Mouse (Mus musculus) cerebellum, adult 9-11 months (tissue): ENCODE results near the gene Gars.

ENCODE experiments used
- DNase-seq: peaks from one replicate; pipeline ENCODE4 v3.0.0; 2022

Gene Gars

DNA sequence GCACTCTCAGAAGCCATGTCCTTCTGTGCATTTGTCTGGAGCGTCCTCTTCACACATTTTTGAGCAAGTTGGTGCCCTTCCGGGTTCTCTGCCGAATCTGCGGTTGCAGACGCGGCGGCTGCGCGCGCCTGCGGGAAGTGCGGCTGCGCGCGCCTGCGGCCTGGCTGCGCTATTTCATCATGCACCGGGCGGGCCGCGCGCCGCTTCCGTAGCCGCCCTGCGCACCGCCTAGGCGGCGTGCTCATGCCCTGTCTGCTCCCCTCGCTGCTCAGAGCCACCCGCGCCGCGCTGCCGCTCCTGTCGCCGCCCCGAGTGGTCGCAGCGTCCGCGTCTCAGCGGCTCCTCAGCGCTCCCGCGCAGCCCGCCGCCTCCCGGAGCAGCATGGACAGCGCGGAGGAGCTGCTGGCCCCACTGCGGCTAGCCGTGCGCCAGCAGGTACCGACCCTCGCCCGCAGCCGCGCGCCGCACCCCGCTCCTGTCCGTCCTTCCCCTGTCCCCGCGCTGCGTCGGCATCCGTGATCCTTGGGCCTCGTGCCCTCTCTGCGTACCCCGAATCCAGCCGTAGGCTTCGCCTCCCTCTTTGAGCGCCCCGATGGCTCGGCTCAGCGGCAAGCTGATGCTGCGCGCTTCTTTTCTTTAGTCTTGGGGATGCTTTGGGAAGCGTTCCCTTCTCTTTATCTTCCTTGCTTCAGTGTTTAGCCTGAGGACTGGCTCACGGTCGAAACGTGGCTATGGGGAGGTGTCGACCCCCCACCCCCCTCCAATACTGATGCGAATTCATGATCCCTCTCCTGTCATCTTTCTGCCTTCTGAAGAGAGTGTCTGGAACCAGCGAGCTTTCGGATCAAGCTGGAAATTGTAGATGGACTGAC is at the start of gene Gars:
Gars (plus strand) TSS at position 209 of the 872 bp plus-strand sequence.
- DNase-seq: peak; percentile 88

DNA sequence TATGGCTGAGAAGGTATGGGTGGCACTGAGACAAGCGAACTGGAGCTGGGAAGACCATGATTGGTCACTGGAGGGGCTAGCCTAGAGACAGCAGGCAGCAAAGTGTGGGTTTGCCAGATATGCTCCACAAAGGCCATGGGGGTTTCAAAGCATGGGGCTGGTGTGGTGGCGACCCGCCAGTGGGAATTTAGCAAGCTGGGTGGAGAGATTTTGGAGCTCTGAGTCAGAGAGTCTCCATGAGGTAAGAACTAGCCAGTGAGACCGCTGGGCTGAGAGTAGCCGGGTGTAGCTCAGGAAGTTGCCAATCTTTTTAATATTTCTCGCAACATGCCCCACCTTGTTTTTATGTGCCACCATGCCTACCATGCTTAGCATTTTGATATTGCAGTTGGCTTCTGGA is 49.7 kb upstream of the Gars start:
- no peak for DNase-seq

DNA sequence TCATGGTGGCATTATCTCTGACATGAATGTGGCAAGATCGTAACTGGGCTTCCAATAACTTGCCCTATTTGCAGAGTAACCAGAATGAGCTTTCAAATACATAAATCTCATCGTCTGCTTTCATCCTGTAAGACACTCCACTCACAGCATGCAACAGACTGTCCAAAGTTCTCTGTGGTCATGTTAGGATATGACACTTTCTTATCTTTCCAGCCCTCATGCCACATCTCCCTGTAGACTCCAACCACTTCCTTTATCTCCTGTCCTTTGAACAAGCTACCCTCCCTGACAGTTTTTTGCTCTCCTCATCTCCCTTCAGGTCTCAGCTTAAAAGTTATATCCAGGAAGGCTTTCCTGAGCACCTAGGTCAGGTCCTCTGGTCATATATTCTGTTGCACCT is 46.6 kb upstream of the Gars start:
- DNase-seq: no peak

DNA sequence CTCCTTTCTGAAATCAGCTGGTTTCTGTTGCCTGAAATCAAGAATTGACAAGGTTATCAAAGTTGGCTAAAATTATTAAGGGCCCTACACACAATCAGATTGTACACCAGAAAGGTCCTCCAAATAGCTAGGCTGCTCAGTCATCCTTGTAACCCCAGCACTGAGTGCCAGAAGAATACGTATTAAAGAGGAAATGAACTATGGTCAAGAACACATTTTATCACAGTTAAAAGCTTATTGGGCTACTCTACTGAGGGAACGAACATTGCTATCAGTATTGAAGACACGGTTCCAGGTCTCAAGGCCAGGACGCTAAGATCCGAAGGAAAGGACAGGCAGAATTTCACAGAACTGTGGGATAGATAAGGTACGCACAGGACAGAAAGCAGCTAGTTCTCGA is 45.7 kb upstream of the Gars start:
- no peak for DNase-seq

DNA sequence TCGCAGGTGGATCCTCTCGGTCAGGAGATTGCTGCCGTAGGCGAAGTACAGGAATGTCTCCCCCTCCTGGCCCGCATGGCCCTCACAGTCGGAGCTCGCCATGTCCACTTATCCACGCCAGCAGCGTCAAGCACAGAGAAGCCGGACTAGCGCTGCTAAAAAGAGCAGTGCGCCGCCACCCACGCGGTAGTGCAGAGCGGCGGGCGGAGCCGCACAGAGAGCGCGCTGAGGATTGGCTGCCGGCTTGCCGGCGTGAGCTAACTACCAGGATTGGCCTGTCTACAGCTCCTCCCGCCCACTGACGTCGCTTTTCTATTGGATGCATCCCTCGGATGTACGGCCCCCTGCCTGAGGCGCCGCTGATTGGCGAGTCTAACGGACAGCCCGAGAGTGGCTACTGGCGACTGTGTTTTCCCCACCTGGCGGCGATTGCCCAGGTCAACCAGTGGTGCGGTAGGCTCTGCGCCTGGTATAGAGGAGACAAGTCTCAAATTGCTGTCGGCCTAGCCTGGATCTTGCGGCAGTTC is 45.0 kb upstream of the Gars start, which contains the start of gene Ggct:
Ggct (minus strand) TSS at position 217 of the 527 bp plus-strand sequence.
- peak; percentile 99 for DNase-seq

DNA sequence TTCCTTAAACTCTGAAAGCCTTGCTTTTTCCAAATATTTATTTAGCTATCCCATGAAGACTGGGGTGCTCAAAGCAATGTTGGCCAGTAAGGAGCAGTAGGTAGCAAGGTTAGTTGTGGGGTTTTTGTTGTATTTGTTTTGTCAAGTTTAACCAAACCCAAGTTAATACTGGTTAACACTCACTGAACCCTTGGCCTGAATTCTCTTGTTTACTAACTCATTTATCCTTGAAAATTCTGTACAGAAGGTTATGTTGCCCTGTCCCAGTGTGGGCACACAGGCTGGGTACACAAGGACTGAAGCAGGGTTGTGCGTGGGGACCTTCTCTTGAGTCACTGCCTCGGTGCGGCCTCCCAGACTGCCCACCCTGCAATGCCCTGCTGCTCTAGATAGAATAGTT is 41.4 kb upstream of the Gars start:
- DNase-seq: no peak

DNA sequence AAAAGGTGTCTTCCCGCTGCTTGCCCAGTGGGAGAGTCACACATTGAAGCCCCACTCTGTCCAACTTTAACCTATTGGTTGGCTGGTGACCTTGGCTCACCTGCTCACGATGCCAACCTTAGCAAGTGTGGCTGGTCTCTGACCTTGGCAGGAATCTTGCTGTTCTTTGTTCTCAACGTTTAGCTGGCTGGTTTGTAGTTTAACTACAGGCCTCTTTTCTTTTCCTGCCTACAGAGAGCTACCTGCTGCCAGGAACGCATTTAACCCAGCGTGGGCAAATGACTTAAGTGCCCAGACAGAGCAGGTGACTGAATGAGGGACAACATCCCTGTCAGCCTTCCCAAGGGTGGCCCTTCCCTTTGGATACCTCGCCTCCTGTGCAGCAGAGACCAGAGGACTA is 40.1 kb upstream of the Gars start:
- DNase-seq: no peak

DNA sequence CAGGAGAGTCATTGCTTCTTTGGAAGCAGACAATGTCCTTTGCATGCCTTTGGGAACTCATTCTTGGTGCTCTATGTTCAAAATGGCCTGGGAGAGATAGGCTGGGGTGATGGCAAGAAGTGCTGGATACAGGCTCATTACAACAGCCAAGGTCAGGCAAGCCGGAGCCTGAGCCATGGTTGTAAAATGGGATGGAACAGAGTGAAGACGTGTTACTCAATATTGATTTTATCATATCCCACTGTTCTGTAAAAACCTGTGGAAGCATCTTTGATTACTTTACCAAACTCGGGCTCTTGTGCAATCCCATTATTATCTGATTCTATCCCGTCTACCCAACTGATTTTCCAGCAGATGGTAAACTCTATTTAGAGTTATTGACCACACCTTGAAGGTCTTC is 36.5 kb upstream of the Gars start:
- no peak for DNase-seq

DNA sequence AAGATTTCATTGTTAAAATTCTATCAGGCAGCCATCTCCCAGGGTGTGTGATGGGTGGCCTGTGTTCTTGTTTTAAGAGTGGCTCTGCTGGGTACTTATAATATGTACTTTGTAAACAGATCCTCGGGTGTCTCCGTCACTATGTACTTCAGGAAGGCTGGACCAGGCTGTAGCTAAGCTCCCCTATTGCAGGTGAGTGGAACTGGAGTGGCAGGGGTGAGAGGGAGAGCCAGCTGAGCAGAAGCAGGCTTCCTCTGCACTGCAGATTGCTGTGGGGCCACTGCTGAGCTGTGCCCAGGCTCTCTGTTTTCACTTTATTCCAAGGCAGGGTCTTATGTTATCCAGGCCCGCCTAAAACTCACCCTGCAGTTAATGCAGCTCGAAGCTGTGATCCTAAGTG is 35.4 kb upstream of the Gars start:
- DNase-seq: no peak

DNA sequence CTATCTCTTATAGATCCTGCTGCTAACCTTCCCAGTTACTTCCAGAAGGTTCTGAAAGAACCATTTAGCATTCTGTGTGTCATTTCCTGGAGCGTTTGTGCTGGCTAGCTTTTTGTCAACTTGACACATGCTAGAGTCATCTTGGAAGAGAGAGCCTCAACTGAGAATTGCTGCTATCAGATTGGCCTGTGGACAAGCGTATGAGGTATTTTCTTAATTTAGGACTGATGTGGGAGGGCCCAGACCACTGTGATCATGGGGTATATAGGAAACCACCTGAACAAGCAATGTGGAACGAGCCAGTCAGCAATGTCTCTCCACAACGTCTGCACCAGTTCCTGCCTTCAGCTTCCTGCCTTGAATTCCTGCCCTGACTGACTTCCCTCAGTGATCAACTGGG is 34.2 kb upstream of the Gars start:
- no peak for DNase-seq

DNA sequence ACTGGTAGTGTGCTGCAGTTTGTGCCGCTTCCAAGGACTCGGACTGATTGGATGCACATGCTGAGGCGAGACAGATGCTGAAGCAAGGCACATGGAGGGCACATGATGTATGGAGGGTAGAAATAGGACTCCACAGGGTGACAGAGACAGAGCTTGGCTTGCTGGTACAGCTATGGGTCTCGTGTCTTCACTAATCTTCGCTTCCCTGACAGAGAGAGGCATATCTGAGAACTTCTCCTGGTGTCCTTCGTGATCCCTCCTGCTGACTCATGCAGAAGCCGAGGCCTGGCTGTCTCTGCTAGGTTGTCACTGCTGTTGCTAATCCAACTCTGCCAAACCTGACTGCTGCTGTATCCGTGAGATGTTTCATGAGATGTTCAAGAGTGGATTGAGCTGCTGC is 29.4 kb upstream of the Gars start:
- DNase-seq: no peak

DNA sequence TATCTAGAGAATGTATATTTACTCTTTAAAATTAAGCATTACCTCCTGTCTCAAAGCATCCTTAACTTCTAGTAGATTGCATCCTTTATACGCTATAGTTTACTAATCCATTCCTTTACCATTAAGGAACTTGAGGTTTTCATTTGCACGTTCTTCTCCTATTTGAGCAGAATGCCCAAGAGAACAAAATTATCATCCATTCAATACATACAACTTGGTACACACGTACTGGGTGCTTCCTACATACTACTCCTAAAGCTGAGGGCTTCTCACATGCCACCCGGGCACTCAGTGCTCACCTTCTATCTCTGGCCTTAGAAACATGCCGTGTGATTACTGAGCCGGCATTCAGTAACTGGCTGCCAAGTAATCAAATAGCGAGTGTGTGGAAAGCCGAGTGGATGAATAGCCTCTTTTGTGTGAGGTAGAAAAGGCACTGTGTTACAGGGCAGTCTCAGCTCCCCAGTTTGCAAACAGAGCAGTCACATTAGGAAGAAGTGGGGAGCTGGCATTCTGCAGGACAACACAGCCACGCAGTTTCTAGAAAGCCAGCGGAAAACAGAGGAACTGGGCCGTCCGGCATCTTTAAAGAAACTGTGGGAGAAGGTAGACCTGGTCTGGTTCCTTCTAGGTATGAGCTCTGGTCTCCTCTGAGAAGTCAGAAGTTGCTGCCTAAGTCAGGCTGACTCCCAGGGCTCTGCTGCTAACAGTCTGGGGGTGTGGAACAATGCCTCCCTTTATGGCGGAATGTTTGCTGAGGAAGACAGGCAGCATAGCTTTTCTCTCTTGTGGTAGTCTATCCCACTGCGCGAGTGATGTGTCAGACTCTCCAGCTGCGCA is 28.2 kb upstream of the Gars start:
- no peak for DNase-seq

DNA sequence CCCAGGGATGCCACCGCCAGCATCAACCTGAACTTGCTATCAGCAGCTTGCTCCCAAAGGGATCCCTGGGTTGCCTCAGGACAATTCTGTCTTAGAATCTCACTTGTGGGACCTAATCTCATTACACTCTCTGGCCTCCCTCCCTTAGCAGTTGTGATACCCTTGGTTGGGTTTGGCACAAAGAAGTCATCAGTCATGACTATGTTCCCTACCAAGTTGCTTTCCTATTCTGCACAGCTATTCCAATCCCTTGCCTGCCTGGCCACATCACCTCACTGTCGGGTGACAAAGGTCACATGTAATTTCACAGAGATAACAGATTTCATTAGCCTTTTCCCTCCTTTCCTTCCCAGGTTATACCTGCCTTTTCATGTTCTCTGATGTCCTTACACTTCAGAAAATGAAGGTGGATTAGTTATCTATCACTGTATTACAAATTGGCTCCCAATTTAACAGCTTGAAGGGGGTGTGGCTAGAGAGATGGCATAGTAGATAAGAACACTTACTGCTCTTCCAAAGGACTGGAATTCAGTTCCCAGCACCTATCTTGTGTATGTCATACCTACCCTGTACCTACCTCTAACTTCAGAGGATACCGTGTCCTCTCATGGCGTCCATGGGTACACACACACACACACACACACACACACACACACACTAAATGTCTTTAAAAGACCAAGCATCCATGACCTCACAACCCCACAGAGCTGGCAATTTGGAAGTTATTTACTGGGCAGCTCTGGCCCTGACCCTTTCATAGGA is 27.3 kb upstream of the Gars start:
- DNase-seq: no peak

DNA sequence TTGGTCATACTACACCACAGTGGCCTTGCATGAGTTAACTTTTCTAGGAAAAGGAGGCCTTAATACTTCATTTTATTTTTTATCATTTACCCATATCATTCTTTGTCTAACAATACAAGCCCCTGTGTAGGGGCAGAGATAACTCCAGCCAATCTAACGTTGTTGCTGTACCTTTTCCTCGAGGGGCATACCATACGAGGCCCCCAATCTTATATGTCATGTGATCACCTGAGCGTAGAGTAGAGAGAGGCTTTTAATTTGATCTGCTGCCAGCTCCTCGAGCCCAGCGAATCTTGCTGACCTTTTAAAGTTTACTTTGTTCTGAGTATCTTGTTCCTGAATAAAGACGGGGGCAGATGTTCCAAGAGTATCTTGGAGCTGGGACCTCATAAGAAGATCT is 25.3 kb upstream of the Gars start:
- DNase-seq: no peak

DNA sequence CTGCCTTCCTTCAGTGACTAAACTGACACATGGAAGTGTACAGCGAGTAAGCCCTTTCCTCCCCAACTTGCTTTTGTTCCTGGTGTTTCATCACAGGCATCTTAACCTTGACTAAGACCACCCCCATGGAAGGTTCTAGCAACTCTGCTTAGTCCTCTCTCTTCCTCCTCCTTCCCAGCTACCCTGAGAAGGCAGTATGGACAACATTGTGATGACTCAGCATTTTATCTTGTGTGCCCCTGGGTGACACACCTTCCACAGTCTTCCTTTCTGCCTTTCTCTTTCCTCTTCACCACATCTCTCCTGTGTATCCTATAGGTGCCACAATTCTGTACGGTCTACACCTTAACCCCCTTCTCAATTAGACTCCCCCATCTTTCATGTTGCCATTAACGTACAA is 23.6 kb upstream of the Gars start:
- no peak for DNase-seq

DNA sequence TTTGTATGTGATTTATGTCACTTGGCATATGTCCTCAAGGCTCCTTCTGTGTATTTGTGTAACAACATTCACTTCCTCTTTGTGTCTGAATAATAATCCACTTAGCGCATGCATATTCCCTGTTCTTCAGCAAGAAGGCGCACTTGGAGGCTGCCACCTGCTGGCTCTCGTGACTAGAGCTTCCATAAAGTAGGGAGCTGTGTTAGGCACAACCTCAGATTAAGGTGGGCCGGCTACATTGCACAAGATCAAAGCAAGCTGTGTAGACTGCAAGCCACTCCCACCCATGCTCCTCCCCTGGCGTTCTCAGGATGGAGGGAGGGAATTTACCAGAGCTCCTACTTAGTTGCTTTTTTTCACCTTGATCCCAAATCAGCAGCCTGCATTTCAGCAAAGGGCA is 21.6 kb upstream of the Gars start:
- no peak for DNase-seq

DNA sequence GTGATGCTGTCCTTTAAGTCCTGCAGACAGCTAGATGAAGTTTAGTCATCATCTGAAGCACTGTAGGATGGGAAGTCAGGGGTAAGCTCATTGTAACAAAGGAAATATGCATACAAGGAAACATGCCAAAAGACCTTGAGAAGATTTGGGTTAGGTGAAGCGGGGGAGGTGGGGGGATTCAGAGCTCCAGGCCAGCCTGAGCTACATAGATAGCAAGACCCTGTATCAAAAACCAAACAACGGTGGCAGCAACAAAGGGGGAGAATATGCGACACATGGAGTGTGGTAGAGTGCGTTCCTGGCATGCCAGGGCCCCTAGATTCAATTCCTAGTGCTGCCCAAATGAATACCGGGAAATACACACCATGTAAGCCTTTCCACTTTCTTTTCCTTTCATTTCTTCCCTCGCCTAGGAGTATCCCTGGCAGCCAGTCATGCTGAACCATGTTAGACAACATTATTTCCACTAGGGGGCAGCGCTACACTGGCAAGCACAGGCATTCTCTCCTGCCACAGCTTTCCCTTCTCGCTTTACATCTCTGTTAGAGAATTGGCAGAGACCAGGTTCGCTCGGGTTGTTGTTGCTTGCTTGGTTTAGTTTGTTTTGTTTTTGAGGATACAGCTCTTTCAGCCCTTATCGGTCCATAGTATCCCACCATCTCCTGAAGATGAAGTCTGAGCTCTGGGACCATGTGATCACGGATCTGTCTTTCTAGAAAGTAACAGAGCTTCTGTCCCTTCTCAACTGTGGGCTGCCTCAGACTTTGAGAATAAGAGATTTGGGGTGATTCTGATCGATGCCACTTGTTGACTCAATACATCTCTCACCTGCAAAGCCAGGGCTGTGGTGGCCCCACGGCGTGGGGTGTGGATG is 20.9 kb upstream of the Gars start:
- peak; percentile 47 for DNase-seq

DNA sequence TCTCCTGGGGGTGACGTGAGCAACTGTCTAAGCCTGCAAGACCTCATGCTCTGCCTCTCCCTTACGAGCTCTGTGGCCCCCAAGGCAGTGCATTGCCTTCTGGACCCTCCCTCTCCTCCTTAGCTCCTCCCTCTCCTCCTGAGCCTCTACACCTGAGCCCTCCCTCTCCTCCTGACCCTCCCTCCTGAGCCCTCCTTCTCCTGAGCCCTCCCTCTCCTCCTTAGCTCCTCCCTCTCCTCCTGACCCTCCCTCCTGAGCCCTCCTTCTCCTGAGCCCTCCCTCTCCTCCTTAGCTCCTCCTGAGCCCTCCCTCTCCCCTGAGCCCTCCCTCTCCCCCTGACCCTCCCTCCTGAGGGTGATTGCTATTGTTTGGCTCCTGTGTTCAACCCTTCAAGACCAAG is 19.4 kb upstream of the Gars start:
- no peak for DNase-seq

DNA sequence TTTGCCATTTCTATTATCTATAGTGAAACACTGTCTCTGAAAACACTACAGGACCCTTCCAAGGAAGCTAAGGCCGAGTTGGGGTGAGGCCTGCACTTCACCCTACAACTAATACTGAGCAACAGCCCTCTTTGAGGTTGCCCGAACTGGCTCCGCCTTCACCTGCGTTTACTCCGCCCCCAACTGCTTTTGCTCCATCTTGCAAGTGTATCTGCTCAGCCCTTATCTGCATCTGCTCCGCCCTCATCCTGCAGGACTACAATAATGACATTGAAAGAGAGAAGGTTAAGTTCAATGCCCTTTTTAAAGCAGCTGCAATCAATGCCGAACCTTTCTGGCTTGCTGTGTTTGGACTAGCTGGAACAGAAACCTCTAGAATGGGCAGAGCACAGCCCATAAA is 16.0 kb upstream of the Gars start:
- no peak for DNase-seq

DNA sequence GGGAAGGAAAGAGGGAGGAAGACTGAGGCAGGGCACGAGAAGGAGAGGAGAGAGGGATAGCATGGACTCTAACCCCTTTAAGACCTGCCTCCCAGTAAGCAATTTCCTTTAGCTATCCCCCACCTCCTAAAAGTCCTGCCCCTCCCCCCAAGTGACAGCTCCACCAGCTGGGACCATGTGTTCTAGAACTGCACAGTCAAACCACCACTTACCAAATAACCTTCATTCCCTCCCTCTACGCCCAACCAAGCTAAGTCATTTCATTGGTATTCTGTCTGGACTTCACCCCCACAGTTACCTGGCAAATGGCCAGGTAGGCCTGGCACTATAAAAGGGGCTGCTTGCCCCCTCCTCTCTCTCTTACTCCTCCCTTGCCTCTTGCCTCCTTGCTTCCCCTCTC is 10.2 kb upstream of the Gars start:
- DNase-seq: no peak

DNA sequence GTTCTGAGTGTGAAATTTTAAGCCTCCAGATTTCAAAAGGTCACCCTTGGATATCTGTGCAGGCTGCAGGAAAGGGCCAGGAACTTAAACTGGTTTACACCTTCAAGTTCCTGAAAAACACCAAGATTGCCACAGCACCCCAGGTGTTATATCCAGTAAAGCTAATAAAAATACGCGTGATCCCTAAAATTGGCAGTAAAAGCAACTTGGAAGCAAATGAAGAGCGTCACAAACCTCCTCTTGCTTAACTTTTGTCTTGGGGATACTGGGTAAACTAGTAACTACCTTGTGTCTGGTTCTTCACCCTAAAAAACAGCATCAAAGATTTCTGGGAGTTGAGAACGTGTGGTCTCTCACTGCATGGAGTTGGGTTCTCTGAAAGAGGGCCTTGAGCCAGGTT is 1.1 kb upstream of the Gars start:
- DNase-seq: no peak
